Mouse (Mus musculus): ENCODE measurements at regions not wholly inside any gene's neighbourhood (a gene's known extent, or its start where the extent isn't known, plus 50 kb on each side); places are given as distances from the start of the nearest gene placed in this dataset.

DNA sequence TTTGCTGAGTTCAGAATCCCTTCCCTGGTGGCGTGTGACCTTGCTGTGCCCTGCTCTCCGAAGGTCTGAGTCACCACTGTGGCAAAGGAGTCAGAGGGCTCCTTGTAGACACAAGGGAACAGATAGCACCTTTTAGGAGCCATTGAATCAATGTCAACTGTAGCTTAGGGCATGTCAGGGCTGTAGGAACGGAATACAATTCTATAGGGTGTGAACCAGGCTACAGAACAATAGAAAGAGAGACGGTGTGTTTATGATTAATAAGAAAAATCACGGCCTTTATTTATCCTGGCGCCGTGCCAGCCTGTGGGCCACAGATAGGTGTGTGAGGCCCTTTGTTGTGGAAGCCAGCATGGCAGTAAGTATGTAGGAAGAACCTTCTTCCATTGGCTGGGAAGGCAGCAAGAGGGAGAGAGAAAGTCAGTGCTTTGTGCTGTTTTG lies 228.4 kb upstream of the Foxq1 start:
- TF ChIP-seq CTCF (IDR thresholded peaks at IDR 0.05; ENCODE audit: low read depth) (no peak), EP300 (IDR thresholded peaks at IDR 0.05; ENCODE audit: low read depth) (no peak)

GRCm38 (mm10) chr13:31328756-31329155 lies 227.2 kb upstream of the Foxq1 start:
- DNase-seq (ENCODE audit: low spot score) (no peak), ATAC-seq (ENCODE audit: insufficient read depth, low read depth) (no peak)
- H3K4me2 ChIP-seq (ENCODE audit: low read depth, low read length) = no peak overlapping the region
- TF ChIP-seq CTCF (IDR thresholded peaks at IDR 0.05; ENCODE audit: low read depth) (no peak), EP300 (IDR thresholded peaks at IDR 0.05; ENCODE audit: low read depth) (no peak)
- no peaks in the 10 kb centered on the region for H3K4me1 ChIP-seq (ENCODE audit: control insufficient read depth, insufficient read depth)
- no peaks in the 10 kb centered on the region for H3K9me3 ChIP-seq (replicated peaks; ENCODE audit: control insufficient read depth, low read length)
- H3K4me3 ChIP-seq (ENCODE audit: low read depth, low read length) = no peak overlapping the region
- no peak overlapping the region for H3K9ac ChIP-seq (replicated peaks; ENCODE audit: low read depth, low read length)
- H3K36me3 ChIP-seq (replicated peaks; ENCODE audit: control insufficient read depth, insufficient read depth, low read length) = no peaks in the 10 kb centered on the region
- no peaks in the 10 kb centered on the region for H3K27me3 ChIP-seq (ENCODE audit: control insufficient read depth, insufficient read depth, low read length)
- no peak overlapping the region for H3K27ac ChIP-seq (ENCODE audit: low read depth)
- WGBS = 72% methylated on average over 8 of the region's 8 CpGs

More for the DNA sequence above, 228.4 kb upstream of the Foxq1 start:
- no peak for ATAC-seq (ENCODE audit: insufficient read depth, low read depth)
- H3K4me2 ChIP-seq (ENCODE audit: low read depth, low read length) = no peak overlapping the region
- no peaks in the 10 kb centered on the region for H3K9me3 ChIP-seq (replicated peaks; ENCODE audit: control insufficient read depth, low read length)
- H3K4me1 ChIP-seq (ENCODE audit: control insufficient read depth, insufficient read depth) = no peaks in the 10 kb centered on the region
- H3K4me3 ChIP-seq (ENCODE audit: low read depth, low read length) = no peak overlapping the region
- H3K36me3 ChIP-seq (replicated peaks; ENCODE audit: control insufficient read depth, insufficient read depth, low read length) = no peaks in the 10 kb centered on the region
- no peak for DNase-seq (ENCODE audit: low spot score)
- 54% methylated on average over 7 of the region's 7 CpGs for WGBS
- H3K9ac ChIP-seq (replicated peaks; ENCODE audit: low read depth, low read length) = no peak overlapping the region
- H3K27me3 ChIP-seq (ENCODE audit: control insufficient read depth, insufficient read depth, low read length) = no peaks in the 10 kb centered on the region
- no peak overlapping the region for H3K27ac ChIP-seq (ENCODE audit: low read depth)

- WGBS = 83% methylated on average over 5 of the region's 5 CpGs
- Histone ChIP-seq H3K4me3 (ENCODE audit: low read depth, low read length) (no peak overlapping the region), H3K4me1 (ENCODE audit: control insufficient read depth, insufficient read depth) (no peaks in the 10 kb centered on the region), H3K9me3 (replicated peaks; ENCODE audit: control insufficient read depth, low read length) (no peaks in the 10 kb centered on the region), H3K36me3 (replicated peaks; ENCODE audit: control insufficient read depth, insufficient read depth, low read length) (no peaks in the 10 kb centered on the region), H3K9ac (replicated peaks; ENCODE audit: low read depth, low read length) (no peak overlapping the region), H3K27ac (ENCODE audit: low read depth) (no peak overlapping the region), H3K27me3 (ENCODE audit: control insufficient read depth, insufficient read depth, low read length) (no peaks in the 10 kb centered on the region), H3K4me2 (ENCODE audit: low read depth, low read length) (no peak overlapping the region)
- ATAC-seq (ENCODE audit: insufficient read depth, low read depth) (no peak), DNase-seq (ENCODE audit: low spot score) (no peak)
- TF ChIP-seq EP300 (IDR thresholded peaks at IDR 0.05; ENCODE audit: low read depth) = no peak
- TF ChIP-seq CTCF (IDR thresholded peaks at IDR 0.05; ENCODE audit: low read depth) = no peak
Measured at GRCm38 (mm10) chr13:31330731-31331130, 225.2 kb upstream of the Foxq1 start.

- H3K4me1 ChIP-seq (ENCODE audit: control insufficient read depth, insufficient read depth) = no peaks in the 10 kb centered on the region
- H3K4me2 ChIP-seq (ENCODE audit: low read depth, low read length) = no peak overlapping the region
- WGBS = 66% methylated on average over 3 of the region's 3 CpGs
- no peaks in the 10 kb centered on the region for H3K9me3 ChIP-seq (replicated peaks; ENCODE audit: control insufficient read depth, low read length)
- ATAC-seq (ENCODE audit: insufficient read depth, low read depth) = no peak
- H3K36me3 ChIP-seq (replicated peaks; ENCODE audit: control insufficient read depth, insufficient read depth, low read length) = no peaks in the 10 kb centered on the region
- no peak for DNase-seq (ENCODE audit: low spot score)
- no peak overlapping the region for H3K27ac ChIP-seq (ENCODE audit: low read depth)
- H3K9ac ChIP-seq (replicated peaks; ENCODE audit: low read depth, low read length) = no peak overlapping the region
- TF ChIP-seq CTCF (IDR thresholded peaks at IDR 0.05; ENCODE audit: low read depth) (no peak), EP300 (IDR thresholded peaks at IDR 0.05; ENCODE audit: low read depth) (no peak)
- no peak overlapping the region for H3K4me3 ChIP-seq (ENCODE audit: low read depth, low read length)
- no peaks in the 10 kb centered on the region for H3K27me3 ChIP-seq (ENCODE audit: control insufficient read depth, insufficient read depth, low read length)
Measured at GRCm38 (mm10) chr13:31334981-31335380, 221.0 kb upstream of the Foxq1 start.

GRCm38 (mm10) chr13:31337631-31338030 lies 218.3 kb upstream of the Foxq1 start:
- no peaks in the 10 kb centered on the region for H3K4me1 ChIP-seq (ENCODE audit: control insufficient read depth, insufficient read depth)
- no peak for ATAC-seq (ENCODE audit: insufficient read depth, low read depth)
- no peak overlapping the region for H3K4me2 ChIP-seq (ENCODE audit: low read depth, low read length)
- no peak overlapping the region for H3K9ac ChIP-seq (replicated peaks; ENCODE audit: low read depth, low read length)
- H3K27me3 ChIP-seq (ENCODE audit: control insufficient read depth, insufficient read depth, low read length) = no peaks in the 10 kb centered on the region
- H3K27ac ChIP-seq (ENCODE audit: low read depth) = no peak overlapping the region
- no peak overlapping the region for H3K4me3 ChIP-seq (ENCODE audit: low read depth, low read length)
- no peak for TF ChIP-seq EP300 (IDR thresholded peaks at IDR 0.05; ENCODE audit: low read depth)
- no peaks in the 10 kb centered on the region for H3K9me3 ChIP-seq (replicated peaks; ENCODE audit: control insufficient read depth, low read length)
- WGBS = 74% methylated on average over 6 of the region's 6 CpGs
- DNase-seq (ENCODE audit: low spot score) = no peak
- no peaks in the 10 kb centered on the region for H3K36me3 ChIP-seq (replicated peaks; ENCODE audit: control insufficient read depth, insufficient read depth, low read length)

DNA sequence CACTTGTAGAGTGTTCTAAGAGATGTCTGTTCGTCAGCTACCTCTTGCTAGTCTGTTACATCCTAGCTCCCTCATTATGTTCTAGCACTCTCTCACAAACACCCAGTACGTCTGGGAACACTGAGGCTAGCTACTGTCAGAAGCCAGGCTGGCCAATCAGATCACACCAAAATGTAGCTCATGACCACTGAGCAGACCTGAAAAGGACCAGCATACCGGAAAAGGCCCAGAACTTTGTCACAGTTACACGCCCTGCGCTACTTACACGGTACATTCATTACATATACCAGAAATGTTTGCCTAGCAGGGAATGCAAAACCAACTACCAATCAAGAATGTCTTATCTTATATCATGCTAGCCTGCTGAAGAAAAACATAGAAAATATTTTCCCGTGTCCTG lies 216.5 kb upstream of the Foxq1 start:
- no peaks in the 10 kb centered on the region for H3K4me1 ChIP-seq (ENCODE audit: control insufficient read depth, insufficient read depth)
- no peak overlapping the region for H3K27ac ChIP-seq (ENCODE audit: low read depth)
- H3K4me3 ChIP-seq (ENCODE audit: low read depth, low read length) = no peak overlapping the region
- no peak overlapping the region for H3K4me2 ChIP-seq (ENCODE audit: low read depth, low read length)
- WGBS = 82% methylated on average over 7 of the region's 7 CpGs
- TF ChIP-seq CTCF (IDR thresholded peaks at IDR 0.05; ENCODE audit: low read depth) (no peak), EP300 (IDR thresholded peaks at IDR 0.05; ENCODE audit: low read depth) (no peak)
- no peak for ATAC-seq (ENCODE audit: insufficient read depth, low read depth)
- DNase-seq (ENCODE audit: low spot score) = no peak
- H3K9me3 ChIP-seq (replicated peaks; ENCODE audit: control insufficient read depth, low read length) = no peaks in the 10 kb centered on the region
- no peaks in the 10 kb centered on the region for H3K36me3 ChIP-seq (replicated peaks; ENCODE audit: control insufficient read depth, insufficient read depth, low read length)
- no peak overlapping the region for H3K9ac ChIP-seq (replicated peaks; ENCODE audit: low read depth, low read length)
- no peaks in the 10 kb centered on the region for H3K27me3 ChIP-seq (ENCODE audit: control insufficient read depth, insufficient read depth, low read length)
